Mouse (Mus musculus) v-Abl transformed pro-B cells (cell line): ENCODE data around the gene Sec63.

Source experiments
- in situ Hi-C, 2 experiments: fragments of 400-800 bp; cut with MboI; formaldehyde crosslinking; loops; one replicate each; pipeline ENCODE4 v1.15.1; 2025; ENCODE audit not compliant: unreplicated experiment in 2 of 2

Sec63 gene

DNA sequence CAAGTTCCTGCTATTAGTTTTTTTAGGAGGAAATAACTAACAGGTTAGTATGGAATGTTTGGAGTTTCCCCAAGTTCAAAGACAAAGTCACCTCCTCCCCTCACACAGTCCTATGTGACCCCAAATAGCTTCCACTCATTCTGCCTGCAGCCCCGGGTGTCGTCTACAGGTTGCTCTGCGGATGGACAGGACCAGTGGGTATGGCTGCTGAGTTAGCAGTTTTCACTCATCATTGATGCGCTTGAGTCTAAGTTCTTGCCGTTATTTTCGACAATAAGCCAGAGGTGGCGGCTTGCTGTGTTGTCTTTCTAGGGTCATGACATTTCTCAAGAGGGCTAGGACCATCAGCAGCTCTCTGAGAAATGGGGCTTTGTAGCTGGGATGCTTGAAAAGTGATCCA is 100.2 kb downstream of the Sec63 start:
- in situ Hi-C loops: loop anchor here (5.0 kb wide), 1 partner anchor 36 kb away; no protein-coding TSS in a partner anchor

DNA sequence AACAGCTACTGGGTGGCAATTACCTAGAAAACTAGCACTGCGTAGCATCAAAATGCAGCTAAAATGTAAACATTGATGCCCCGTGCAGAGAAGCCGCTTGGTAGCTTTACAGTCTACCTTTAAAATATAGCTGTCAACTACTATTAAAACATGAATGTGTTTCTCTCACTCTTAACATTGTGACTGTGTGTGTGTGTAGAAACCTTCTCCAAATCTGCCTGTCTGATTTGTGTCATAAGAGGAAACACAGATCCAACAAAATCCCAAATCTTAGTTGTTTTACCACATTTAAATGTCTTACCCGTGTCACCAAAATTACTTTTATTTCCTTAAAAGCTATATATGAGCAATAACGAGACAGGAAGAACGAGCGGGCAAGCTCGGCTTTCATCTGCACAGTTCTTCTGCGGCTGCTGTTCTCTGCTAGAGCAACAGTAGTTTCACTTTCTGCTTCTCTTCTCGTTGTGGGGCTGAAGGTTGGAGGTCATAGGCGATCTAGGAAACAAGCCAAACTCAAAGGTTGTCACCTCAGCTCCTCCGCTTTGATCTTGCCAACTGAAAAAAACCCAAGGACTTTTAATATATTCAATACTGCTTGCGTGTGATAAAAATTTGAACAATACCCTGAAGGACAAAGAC is 100.9 kb downstream of the Sec63 start:
- in situ Hi-C loops: loop anchor here (5.0 kb wide), 1 partner anchor 35 kb away; no protein-coding TSS in a partner anchor

DNA sequence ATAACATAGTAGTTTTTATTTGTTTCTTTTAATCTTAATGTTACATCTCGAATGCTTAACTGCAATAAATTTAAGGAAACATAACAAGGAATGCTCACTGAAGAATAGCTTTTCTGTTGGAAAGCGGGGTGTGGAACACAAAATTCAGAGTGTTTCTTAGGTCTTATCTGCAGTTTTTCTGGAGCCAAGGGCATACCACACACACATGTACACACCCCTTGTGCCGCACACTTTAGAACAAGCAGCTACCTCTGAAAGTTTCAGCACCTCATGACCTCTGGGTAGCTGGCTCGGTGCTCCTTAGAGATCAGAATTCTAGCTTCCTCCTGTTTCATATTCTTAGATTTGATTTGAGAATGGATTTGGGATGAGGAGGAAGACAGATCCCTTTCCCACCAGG is 101.5 kb downstream of the Sec63 start:
- in situ Hi-C loops: loop anchor here (5.0 kb wide), 1 partner anchor 34 kb away; no protein-coding TSS in a partner anchor

DNA sequence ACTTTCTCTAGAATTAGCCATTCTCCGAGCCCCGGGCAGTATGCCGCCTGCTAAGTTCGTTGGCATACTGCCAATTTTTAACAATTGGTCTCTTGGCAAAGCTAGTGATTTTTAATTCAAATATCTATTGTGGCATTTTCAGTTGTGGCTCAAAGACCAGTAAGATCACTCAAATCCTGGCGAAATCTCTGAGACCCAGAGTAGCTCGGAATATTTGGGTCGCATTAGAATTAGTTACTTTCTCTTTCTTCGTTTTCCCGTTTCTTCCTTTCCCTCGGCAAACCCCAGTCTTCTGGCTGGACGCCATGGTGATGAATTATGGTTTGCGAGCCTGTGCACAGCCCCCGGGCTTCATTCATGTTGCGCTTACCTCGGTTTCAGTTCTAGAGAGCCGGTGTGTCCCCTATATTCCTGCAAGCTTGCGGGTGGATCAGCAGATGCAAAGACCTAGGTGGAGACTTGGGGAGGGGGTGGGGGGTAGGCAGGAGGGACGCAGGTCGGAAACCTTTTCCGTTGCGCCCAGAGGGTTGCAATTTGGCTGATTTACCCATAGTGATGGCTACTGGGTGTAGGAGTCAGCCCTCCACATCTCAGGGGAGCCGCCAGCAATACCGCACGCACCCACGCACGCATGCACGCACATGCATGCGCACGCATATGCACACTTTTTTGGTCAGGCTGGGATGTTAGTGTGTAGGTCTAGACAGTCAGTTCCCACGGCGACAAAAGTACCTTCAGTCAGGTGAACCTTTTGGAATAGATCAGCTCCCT is 102.5 kb downstream of the Sec63 start:
- in situ Hi-C loops: loop anchor here (5.0 kb wide), 1 partner anchor 33 kb away; no protein-coding TSS in a partner anchor

DNA sequence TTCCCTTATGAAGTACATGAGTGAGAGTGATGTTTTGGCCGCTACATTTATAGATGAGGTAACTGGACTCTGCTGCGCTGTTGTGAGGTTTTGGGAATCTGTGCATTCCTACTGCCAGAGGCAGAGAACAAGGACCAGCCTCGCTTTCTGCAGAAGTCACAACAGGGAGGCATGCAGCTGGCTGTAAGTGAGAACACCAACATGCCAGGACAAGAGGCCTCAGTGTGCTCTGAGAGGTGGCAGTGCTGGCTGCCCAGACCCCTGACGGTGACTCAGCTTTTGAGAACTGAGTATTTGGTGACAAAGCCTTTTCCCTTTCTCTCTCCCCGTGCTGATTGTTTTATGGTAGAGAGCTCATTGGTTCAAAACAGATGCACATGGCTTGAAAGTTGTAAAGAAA is 103.4 kb downstream of the Sec63 start:
- in situ Hi-C loops: loop anchor here (5.0 kb wide), 1 partner anchor 33 kb away; no protein-coding TSS in a partner anchor

DNA sequence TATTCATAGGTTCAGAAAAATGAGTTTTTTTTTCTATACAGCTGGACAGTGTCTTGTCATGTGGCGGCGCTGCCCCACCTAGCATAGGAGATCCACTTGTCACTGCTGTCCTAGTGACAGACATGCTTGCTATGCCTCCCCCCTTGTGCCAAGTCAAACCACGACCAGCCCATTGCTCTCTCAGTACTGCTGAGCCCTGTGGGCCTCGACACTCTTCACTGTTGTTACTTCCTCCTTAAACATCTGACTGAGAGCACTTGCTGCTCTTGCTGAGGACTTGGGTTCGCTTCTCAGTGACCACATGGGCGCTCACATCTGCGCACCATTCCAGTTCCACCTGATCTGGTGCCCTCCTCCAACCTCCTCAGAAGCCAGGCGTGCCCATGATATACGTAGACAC is 107.1 kb downstream of the Sec63 start:
- in situ Hi-C loops: no loop called here

DNA sequence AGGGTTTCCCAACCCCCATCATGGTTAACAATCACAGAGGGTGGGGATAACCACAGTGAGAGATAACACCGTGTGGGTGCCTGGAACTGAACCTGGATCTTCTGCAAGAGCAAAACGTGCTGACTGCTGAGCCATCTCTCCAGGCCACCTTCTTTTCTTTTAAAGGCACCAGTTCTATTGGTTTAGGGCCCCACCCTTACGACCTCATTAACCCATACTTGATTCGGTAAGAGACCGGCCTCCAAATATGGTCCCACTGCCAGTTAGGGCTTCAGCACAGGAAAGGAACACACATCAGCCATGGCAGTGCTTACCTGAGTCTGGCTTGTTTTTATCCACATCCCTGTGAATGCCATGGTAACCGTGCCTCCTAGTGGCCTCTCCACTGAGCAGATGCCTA is 108.2 kb downstream of the Sec63 start:
- in situ Hi-C loops: no loop called here

DNA sequence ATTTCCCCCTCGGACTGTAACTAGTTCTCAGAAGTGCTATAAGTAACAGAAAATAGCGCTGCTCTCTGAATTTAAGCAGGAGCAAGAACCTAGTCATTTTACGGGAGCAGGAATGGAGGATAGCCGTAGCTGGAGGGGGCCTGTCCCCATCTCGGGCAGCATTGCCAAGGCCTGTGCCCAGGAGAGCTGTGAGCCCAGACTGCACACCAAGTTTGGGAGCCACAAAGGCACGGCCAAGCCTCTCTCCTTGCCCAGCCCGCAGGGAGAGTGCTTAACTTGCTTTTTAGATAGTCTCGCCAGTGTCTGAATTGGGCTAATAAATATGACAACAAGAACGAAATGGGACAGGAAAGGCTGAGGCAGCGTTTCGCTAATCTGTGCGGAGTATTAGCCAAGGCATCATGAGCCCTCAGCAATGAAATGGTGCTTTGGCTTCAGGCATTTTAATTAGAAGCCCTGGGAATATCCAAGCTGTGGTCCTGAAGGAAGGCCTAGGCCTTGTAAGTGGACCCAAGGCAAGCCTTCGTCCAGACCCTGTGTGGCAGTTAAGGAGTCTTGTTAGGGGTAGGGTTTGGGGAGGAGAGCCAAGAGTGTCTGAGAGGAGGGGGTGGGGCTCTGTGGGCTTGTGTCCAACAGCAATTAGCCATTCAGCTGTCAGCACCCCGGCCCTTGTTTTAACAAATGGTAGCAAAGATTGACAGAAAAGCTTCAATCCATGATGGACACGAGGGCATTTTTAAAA is 111.1 kb downstream of the Sec63 start:
- in situ Hi-C loops: no loop called here

DNA sequence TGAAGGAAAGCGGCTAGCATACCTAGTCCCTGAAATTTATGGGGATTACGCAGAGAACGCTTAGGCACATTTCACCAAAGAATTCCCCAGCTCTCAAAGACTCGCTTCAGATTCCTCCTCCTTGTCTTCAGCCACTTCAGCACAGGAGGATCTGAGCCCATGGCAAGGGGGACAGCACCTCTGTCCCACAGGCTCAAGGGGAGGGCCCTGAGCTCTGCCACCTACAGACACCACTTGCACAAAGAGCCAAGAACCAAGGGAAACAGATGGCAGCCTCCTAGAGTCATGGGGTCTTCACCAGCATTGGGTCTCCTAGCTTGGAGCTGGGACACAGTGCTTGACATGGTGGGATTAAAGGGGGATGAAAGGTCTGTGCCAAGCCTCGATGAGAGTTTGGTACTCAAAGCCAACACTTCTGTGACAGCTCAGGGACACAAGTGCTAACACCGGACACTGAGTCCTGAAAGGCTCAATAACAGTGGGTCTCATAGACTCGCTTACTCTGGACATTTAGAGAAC is 111.8 kb downstream of the Sec63 start:
- in situ Hi-C loops: no loop called here

DNA sequence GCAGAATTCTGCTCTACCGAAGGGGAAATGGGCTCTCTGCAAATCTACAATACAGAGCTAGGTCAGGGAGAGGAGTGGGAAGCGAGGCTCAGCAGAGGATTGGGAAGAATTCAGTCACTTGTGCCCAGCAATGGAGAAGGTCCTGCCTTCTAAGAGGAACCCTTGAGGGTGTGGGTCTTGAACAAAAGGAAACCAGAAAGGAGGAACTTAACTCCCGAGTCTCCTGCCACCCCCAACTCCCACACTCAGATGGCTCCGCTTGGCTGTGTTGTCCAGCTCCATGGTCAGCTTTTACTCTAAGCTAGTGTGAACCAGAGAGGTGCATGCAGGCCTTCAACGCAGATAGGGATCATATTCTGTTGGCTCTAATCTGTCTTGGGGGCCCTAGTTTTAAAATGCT is 114.9 kb downstream of the Sec63 start:
- in situ Hi-C loops: no loop called here

DNA sequence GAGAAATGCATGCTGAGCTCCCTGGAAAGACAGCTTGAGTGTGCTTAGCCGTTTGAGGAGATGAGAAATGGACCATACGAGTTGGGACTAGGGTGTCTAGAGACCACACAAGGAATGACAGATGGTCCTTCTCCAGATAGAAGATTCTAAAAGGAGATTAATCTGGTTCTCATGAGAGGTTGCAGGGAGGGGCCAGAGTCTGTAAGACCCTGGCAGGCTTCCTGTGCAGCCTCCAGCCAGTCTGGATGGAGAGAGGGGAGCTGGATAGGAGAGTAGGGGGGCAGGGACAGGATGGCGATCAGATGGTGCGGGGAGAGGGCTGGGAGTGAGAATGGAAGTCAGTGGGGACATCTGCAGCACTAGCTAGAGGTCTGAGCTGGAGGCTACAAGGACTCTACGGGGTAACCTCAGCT is 118.0 kb downstream of the Sec63 start:
- in situ Hi-C loops: no loop called here

DNA sequence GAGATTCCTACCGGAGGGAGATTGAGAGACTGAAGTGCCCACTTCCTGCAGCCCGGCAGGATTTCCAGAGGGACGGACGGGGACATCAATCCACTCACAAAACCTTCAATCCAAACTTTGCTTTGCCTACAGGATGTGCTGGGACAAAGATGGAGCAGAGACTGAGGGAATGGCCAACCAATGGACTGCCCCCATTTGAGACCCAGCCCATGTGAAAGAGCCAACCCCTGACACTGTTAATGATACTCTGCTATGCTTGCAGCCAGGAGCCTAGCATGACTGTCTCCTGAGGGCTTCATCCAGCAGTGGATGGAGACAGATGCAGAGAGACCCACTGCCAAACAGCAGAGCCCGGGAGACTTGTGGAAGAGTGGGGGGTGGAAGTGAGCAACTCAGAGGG is 118.4 kb downstream of the Sec63 start:
- in situ Hi-C loops: no loop called here
